Mouse (Mus musculus) kidney, adult 2 months (tissue): ENCODE results near the gene Gbx1.

ENCODE experiments used
- CTCF ChIP-seq: fragments of 200-500 bp; conservative IDR thresholded peaks from 2 replicates; pipeline ENCODE4 v1.5.1; 2011; ENCODE audit warnings: low read depth, mild to moderate bottlenecking, control low read depth, low read length, moderate library complexity, mixed read lengths; ENCODE audit not compliant: insufficient read depth, insufficient read length
- POLR2A ChIP-seq: fragments of 200-500 bp; IDR thresholded peaks from one replicate; pipeline ENCODE4 v1.6.1; 2011; ENCODE audit warnings: low read depth, low read length, control low read depth

- TF ChIP-seq CTCF (no peak), POLR2A (no peak)
Measured at GRCm38 (mm10) chr5:24495019-24495418, 32.0 kb downstream of the Gbx1 start.
